Mouse (Mus musculus) lung, embryonic 14.5 days (tissue): Measurements from ENCODE around the gene Tet3. TPM values are rescaled to one million over a fixed set of nuclear protein-coding genes. Genes with fewer than 3 reads are reported as not detected.

Experiments
- ATAC-seq: fragments of 200-750 bp; cut with Nextera tagmentation; 2 replicates; pipeline ENCODE4 v1.8.0; 2017; ENCODE audit warnings: mild to moderate bottlenecking, moderate TSS enrichment, moderate library complexity; ENCODE audit not compliant: insufficient read depth
- DNase-seq: peaks from one replicate; pipeline ENCODE4 v3.0.0-alpha.2; 2015
- H3K27ac ChIP-seq: fragments of 300-500 bp; sonication (generic); 2 replicates; pipeline ENCODE4 v1.5.1; 2014; ENCODE audit warnings: low read depth, mild to moderate bottlenecking, moderate library complexity
- H3K27me3 ChIP-seq: fragments of 300-500 bp; sonication (generic); 2 replicates; pipeline ENCODE4 v1.6.1; 2014; ENCODE audit warnings: low read length, control low read depth; ENCODE audit not compliant: insufficient read depth
- H3K36me3 ChIP-seq: fragments of 300-500 bp; sonication (generic); 2 replicates; pipeline ENCODE4 v1.6.1; 2014; ENCODE audit warnings: control low read depth; ENCODE audit not compliant: insufficient read depth
- H3K4me1 ChIP-seq: fragments of 300-500 bp; sonication (generic); 2 replicates; pipeline ENCODE4 v1.6.1; 2014; ENCODE audit warnings: antibody characterized with exemption, control low read depth; ENCODE audit not compliant: insufficient read depth
- H3K4me2 ChIP-seq: fragments of 300-500 bp; sonication (generic); 2 replicates; pipeline ENCODE4 v1.6.1; 2014; ENCODE audit warnings: mild to moderate bottlenecking
- H3K4me3 ChIP-seq: fragments of 300-500 bp; sonication (generic); 2 replicates; pipeline ENCODE4 v1.5.1; 2014; ENCODE audit warnings: low read depth, low read length
- H3K9ac ChIP-seq: fragments of 300-500 bp; sonication (generic); 2 replicates; pipeline ENCODE4 v1.6.1; 2014
- H3K9me3 ChIP-seq: fragments of 300-500 bp; sonication (generic); 2 replicates; pipeline ENCODE4 v1.6.1; 2016; ENCODE audit warnings: low read depth, low read length, control low read depth
- CTCF ChIP-seq: IDR thresholded peaks from 2 replicates; pipeline ENCODE4 v1.5.1; 2016; ENCODE audit warnings: antibody characterized with exemption, low read depth
- WGBS: fragments of 180-500 bp; shearing (Covaris S2); extraction: QIAGEN DNeasy Blood & Tissue Kit; methylation state at CpG from one replicate; pipeline ENCODE4 v1.1.7; 2014; 5-methylcytosine and 5-hydroxymethylcytosine counted together
- polyA plus RNA-seq: library from polyadenylated mRNA; unstranded; fragments of >200 nt; fragmentation: Nextera tagmentation; extraction: Ambion mirVana; gene quantifications from 2 replicates; pipeline ENCODE4 v1.2.1, GENCODE M21; 2014

Gene Tet3
- polyA plus RNA-seq, 1 experiment from 2014 or later = 34.4 TPM

DNA sequence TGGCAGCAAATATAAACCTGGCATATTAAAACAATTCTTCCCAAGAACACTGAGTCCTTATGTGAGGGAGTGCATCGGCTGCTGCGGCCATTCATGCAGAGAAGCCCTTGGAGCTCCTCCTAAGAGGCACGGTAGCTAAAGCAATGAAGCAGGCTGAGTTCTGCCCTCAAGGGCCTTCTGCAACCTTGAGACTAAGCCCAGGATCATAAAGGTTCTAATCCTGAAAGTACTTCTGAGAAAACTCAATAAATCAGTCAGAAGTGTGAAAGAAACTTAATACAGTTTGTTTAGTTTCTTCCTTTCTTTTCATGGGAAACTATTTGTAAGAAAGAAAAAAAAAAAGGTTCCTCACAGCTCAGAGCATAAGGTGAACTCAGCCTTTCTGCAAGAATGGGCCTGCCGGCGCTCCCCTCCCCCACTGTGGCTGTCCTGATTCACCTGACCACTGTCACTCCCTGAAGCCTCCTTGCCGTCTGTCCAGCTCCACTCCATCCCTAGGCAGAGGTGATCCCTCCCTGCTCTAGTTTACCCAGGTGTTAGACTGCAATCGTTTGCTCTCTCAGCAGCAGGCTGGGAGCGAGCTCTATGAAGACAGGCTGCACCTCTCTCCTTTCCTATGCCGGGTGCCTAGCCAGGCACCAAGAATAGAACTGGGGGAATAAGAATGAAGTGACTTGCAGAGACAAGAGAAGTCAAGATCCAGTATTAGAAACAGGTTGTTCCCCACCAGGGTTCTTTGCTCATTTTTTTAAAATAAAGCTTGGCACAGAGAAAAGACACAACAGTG is 42.8 kb upstream of the Tet3 start:
- no peak for TF ChIP-seq CTCF
- ATAC-seq (no peak), DNase-seq (no peak)
- Histone ChIP-seq H3K9ac (no peak overlapping the region), H3K4me2 (no peak overlapping the region), H3K4me1 (no peaks in the 10 kb centered on the region; the same call in 1 of the 2 replicates), H3K9me3 (no peaks in the 10 kb centered on the region), H3K27me3 (no peaks in the 10 kb centered on the region), H3K4me3 (no peak overlapping the region), H3K27ac (no peak overlapping the region), H3K36me3 (no peaks in the 10 kb centered on the region)
- whole genome bisulfite sequencing = 64% methylated on average over 9 of the region's 9 CpGs

DNA sequence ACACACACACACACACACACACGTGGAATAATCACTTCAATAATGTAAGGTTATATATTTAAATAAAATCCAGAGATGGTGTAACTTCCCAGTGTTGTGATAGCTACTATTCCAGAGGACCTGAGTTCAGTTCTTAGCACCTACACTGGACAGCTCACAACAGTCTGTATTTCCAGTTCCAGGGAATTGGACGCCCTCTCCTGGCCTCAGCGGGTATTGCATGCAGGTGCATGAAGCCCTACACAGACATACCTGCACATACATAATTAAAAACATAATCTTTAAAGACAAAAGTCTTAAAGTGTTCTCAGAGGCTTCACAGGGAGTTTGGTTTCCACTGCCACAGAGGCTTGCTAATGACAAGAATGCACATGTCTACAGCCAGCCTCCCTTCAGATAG is 41.6 kb upstream of the Tet3 start:
- no peak for ATAC-seq
- Histone ChIP-seq H3K27ac (no peak overlapping the region), H3K4me1 (no peaks in the 10 kb centered on the region), H3K27me3 (no peaks in the 10 kb centered on the region), H3K36me3 (0 out of 2 replicates have a peak, but pooled peaks cover 4% of the 10 kb centered on the region), H3K9ac (no peak overlapping the region), H3K4me3 (no peak overlapping the region), H3K4me2 (no peak overlapping the region), H3K9me3 (no peaks in the 10 kb centered on the region)
- TF ChIP-seq CTCF = peak; percentile 59
- no peak for DNase-seq
- 61% methylated on average over 3 of the region's 3 CpGs for WGBS

DNA sequence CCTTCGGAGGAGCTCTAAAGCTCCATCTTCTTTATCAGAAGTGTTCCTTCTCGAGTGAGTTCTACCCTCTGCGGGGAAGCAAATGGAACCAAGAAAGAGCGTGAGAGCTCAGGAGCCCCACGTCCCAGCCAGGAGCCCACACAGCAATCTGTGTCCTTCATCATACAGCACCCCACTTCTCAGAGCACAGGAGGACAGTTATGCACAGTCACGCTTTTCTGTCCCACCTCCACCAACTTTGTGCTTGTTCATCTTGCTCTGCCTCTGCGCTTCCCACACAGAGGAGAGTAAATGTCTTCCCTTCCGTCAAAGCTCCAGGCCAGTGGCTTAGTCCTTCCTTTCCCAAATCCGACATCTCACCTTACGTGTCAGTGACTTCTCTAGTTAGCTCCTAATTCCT is 40.2 kb upstream of the Tet3 start:
- H3K4me2 ChIP-seq = no peak overlapping the region
- DNase-seq = no peak
- H3K4me1 ChIP-seq = no peaks in the 10 kb centered on the region
- WGBS = 91% methylated on average over 10 of the region's 10 CpGs
- no peaks in the 10 kb centered on the region for H3K27me3 ChIP-seq
- H3K27ac ChIP-seq = no peak overlapping the region
- H3K9ac ChIP-seq = no peak overlapping the region
- no peaks in the 10 kb centered on the region for H3K9me3 ChIP-seq
- no peak overlapping the region for H3K4me3 ChIP-seq
- peaks cover 9% of the 10 kb centered on the region; the same call in 1 of the 2 replicates for H3K36me3 ChIP-seq
- no peak for TF ChIP-seq CTCF
- no peak for ATAC-seq

DNA sequence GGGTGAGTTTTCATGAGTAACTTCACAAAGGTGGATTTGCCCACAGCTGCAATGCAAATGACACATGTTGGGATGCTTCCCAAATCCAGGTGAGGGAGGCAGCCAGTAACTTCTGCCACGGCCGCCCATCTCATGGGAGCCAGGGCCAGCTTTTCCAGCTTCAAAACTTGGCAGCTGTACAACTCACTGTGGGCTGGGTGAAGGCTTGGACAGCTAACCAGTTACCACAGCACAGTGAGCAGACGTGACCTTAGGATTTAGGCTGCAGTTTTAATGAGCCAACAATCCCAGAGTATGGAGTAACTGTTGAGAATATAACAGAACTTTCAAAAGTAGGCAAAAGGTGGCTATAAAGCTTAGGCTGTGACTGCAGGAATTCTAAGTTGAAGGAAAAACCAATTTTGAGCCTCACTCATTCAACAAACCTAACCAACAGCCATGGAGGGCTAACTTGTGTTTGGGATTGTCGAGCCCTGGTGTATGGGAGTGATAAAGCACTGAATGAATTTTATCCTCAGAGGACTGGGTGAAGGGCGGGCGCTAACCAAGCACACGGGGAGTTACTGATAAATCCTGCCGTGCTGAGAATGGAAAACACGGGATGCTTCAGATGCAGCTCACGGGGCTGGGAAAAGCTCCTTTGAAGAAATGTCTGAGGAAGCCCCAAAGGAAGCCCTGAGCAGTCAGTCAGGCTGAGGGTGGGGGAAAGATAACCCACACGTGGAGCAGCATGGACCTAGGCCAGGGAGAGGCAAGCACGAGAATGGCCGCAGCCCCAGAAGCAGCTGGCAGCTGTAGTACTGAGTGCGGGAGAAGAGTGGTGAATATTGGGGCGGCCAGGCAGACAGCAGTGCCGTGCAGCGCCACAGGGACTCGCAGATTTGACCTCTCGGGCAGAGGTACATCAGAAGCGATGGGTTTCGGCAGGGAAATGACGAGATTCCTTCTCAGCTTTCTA is 38.1 kb upstream of the Tet3 start:
- 72% methylated on average over 22 of the region's 22 CpGs for WGBS
- TF ChIP-seq CTCF = no peak
- Histone ChIP-seq H3K4me2 (no peak overlapping the region), H3K27me3 (no peaks in the 10 kb centered on the region), H3K9ac (no peak overlapping the region), H3K4me1 (no peaks in the 10 kb centered on the region), H3K36me3 (peaks cover 16% of the 10 kb centered on the region; the same call in 1 of the 2 replicates), H3K27ac (no peak overlapping the region), H3K9me3 (no peaks in the 10 kb centered on the region), H3K4me3 (no peak overlapping the region)
- peak; percentile 33 for DNase-seq
- no peak for ATAC-seq

DNA sequence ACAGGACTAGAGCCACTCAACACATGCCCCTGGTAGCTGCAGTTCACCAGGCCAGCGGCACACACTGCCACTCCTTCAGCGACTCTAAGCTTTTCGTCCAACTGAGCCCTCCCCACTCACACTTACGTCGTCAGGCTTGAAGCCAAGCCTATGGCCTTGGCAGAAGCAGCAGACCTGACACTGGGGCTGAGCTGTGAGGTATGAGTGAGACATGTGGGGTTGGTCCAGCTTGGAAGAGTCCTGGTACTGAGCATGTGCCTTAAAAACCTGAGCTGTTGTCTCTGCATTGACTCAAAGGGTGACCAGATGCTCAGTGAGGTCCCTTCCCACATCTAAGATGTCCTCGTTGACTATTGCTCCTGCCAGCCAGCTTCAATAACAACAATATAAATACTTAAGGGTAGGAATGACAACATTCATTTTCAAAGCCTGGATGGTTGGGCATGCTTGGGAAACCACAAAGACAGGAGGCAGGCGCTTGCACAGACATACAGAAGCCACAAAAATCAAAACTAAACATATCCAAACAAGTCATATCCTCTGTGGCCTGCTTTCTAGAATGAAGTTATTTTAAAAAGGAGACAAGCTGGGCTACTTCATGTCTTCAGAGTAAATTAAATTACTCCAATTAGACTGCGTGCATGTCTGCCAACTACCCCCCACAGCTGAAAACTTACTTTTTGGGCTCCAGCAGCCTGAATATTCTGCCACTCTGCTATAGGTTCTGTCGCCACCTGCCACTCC is 37.3 kb upstream of the Tet3 start:
- no peak for TF ChIP-seq CTCF
- Histone ChIP-seq H3K4me1 (no peaks in the 10 kb centered on the region), H3K27ac (no peak overlapping the region), H3K4me3 (no peak overlapping the region), H3K9me3 (no peaks in the 10 kb centered on the region), H3K4me2 (no peak overlapping the region), H3K27me3 (no peaks in the 10 kb centered on the region), H3K36me3 (peaks cover 16% of the 10 kb centered on the region; the same call in 1 of the 2 replicates), H3K9ac (no peak overlapping the region)
- whole genome bisulfite sequencing = 75% methylated on average over 9 of the region's 9 CpGs
- peak; percentile 63; the same call in 1 of the 2 replicates for ATAC-seq
- peak; percentile 76 for DNase-seq

DNA sequence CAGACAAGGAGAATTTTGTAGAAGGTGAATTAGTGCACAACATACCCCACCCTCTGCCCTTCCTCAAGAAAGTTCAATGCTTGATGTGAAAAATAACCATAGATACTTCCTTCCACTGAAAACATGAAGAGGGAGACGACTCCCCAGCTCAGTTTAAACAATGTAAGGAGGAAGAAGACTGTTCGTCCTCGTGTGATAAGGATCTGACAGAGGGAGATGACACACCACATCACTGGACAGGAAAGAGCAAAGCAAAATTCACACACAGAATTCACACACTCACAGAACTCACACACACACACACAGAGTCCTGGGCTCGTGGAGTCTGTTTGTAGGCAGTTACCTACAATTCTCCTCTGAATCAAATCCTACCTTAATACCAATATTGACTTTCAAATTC is 31.7 kb upstream of the Tet3 start:
- Histone ChIP-seq H3K4me2 (no peak overlapping the region), H3K4me3 (no peak overlapping the region), H3K36me3 (peaks cover 64% of the 10 kb centered on the region), H3K9me3 (no peaks in the 10 kb centered on the region), H3K27ac (no peak overlapping the region), H3K4me1 (no peaks in the 10 kb centered on the region), H3K27me3 (no peaks in the 10 kb centered on the region), H3K9ac (no peak overlapping the region)
- ATAC-seq (no peak), DNase-seq (no peak)
- 58% methylated on average over 4 of the region's 4 CpGs for WGBS
- TF ChIP-seq CTCF = no peak
